Mouse (Mus musculus): ENCODE data around the gene Srsf10.

DNA sequence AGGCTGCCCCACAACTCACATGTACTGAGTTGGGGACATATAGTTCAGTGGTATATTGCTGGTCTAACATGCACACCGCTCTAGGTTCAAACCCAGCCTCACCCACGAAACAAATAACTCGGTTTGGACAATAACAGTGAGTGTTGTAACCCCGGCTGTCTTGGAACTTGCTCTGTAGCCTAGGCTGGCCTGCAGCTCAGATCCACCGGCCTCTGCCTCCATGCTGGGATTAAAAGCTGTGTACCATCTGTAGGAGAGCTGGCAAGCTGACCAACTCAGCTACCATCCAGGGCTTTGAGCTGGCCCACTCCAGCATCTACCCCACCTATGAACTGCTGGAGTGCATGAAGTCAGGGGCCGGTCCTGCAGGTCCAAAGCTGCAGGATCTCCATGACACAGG is 24.5 kb downstream of the Srsf10 start:
- no peak for TF ChIP-seq GATA1 (IDR thresholded peaks at IDR 0.05; ENCODE audit: low read length)
- TF ChIP-seq TAL1 (IDR thresholded peaks at IDR 0.05; ENCODE audit: low read length), result no peak
